25 mouse cellular contexts compared by ENCODE assay signal in genomic region chr2:58475578-58475977, GRCm38 (mm10). TPM values are rescaled to one million over a fixed set of nuclear protein-coding genes. Genes with fewer than 3 reads are reported as not detected.
"Had no signal": no experiment of that assay in that cellular context is flagged by ENCODE, and none has a peak within 500 bp of the region (broad histone marks: within the 10 kb centered on the region; RNA-seq: fewer than 3 reads in every experiment).

No protein-coding gene starts in this region.

- H3K27me3 ChIP-seq: limb, embryonic 15.5 days; liver, embryonic 12.5 days; neural tube, embryonic 15.5 days; stomach, embryonic 15.5 days had no signal

- H3K36me3 ChIP-seq: liver, embryonic 12.5 days; stomach, embryonic 15.5 days had no signal

- ATAC-seq: intestine, postnatal 0 days; liver, embryonic 12.5 days had no signal

- H3K4me2 ChIP-seq: limb, embryonic 15.5 days; liver, embryonic 12.5 days; lung, embryonic 14.5 days; neural tube, embryonic 15.5 days; stomach, embryonic 15.5 days had no signal

- H3K4me1 ChIP-seq: limb, embryonic 15.5 days; liver, embryonic 12.5 days; neural tube, embryonic 15.5 days; stomach, embryonic 15.5 days had no signal

- H3K4me3 ChIP-seq: limb, embryonic 15.5 days; liver, embryonic 12.5 days; midbrain, embryonic 10.5 days; myocyte; neural tube, embryonic 15.5 days; stomach, embryonic 15.5 days had no signal

- H3K9ac ChIP-seq: limb, embryonic 15.5 days; liver, embryonic 12.5 days; lung, embryonic 14.5 days; neural tube, embryonic 15.5 days; stomach, embryonic 15.5 days had no signal

- H3K27ac ChIP-seq: limb, embryonic 15.5 days; liver, embryonic 12.5 days; midbrain, embryonic 10.5 days; neural tube, embryonic 15.5 days; stomach, embryonic 15.5 days had no signal

- H3K9me3 ChIP-seq: limb, embryonic 15.5 days; liver, embryonic 12.5 days; midbrain, embryonic 10.5 days; neural tube, embryonic 15.5 days; stomach, embryonic 15.5 days had no signal

- DNase-seq: kidney, adult 8-10 months; kidney, postnatal 25 days; layer of hippocampus, adult 9-11 months; lung, embryonic 14.5 days; lung, postnatal 10 days; lung, postnatal 4 days; retina, postnatal 1 day; right cerebral cortex, postnatal 4 days; thymus, adult 2 months; thymus, postnatal 25 days had no signal

RNA-seq across cellular contexts. Expression of gene Gm17409, which starts 5.7 kb away (rescaled TPM):
- total RNA-seq: left cerebral cortex, postnatal 10 days; megakaryocyte, adult 5-6 weeks had no signal
- polyA plus RNA-seq: intestine, postnatal 0 days; kidney, embryonic 16.5 days; limb, embryonic 11.5 days; limb, embryonic 15.5 days; liver, embryonic 12.5 days; liver, embryonic 16.5 days; lung, embryonic 14.5 days; midbrain, embryonic 10.5 days; myocyte; neural tube, embryonic 11.5 days; neural tube, embryonic 15.5 days; spleen, adult 2 months; stomach, embryonic 15.5 days; thymus, adult 2 months; urinary bladder, adult 2 months had no signal
